Mouse (Mus musculus) adrenal gland, postnatal 4 days (tissue): ENCODE measurements around the gene Cask. TPM values are rescaled to one million over a fixed set of nuclear protein-coding genes. Genes with fewer than 3 reads are reported as not detected.

Experiments used
- DNase-seq, 2 experiments: peaks; one replicate each; pipeline ENCODE4 v3.0.0; 2021 to 2022; ENCODE audit warnings: low spot score in 2 of 2, mixed read lengths in 2 of 2
- total RNA-seq, 2 experiments: library from RNA; stranded (reverse); gene quantifications; 2 replicates each; pipeline ENCODE4 v1.2.3; 2021

The Cask gene
- total RNA-seq, 2 experiments from 2014 or later: 47.6 to 48.8 TPM

DNA sequence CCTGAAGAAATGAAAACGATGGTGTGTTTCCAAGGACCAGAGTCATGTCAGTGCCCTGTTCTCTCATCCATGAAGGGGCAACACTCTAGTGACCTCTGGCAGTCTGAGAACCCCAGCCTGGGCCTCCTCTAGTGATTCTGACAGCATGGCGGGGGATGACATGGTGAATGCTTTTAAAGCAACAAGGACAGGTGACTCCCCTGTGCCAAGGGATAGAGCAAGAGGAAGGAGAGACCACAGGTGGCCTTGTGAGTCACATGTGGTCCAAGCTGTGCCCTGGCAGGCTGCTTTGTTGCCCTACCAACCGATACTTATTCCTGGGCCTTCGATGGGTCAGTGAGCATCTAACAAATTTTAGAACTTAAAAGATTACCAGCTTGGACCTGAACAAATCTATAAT is 330.6 kb downstream of the Cask start:
- no peak for DNase-seq

DNA sequence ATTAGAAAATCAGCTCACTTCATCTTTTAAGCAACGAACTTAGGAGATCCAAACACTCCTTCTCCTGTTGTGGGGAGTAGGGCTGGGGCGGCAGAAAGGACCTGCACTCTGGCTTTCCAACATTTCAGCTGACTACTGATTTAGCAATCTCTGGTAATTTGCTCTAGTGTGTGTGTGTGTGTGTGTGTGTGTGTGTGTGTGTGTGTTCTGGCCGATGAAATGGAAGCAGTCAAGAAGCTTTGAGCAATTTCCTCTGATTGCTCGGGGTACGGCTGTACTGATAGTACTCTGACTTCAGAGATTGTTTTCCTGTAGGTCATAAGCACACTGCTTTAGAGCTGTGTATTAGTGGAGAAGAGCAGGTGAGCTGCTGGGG is 331.8 kb downstream of the Cask start:
- DNase-seq: no peak

DNA sequence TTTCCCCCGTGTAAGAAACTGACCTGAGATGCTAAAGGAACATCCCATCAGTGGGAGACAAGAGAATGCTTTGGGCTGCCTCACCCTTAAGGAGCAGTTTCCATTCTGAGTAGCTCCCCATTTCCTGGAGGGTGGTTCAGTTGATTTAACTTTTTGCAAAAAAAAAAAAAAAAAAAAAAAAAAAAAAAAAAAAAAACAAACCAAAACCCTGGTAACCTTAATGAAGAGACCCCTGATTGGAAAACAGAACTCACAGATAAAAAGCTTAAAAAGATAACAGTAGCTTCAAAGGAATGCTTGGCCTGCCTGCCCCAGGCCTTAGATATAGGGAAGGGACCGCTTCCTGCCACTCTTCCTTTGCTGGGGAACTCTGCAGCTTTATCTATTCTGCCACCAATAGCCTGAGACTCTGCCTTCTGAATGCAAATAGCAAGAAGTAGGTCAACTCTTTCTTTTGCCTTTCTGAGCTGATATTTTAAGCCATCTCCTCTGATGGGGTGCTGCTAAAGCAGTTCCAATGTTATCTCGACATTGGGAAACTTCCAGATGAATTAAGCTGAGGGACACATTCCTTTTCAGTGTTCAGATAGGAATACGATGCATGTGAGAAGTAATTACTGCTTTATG is 332.3 kb downstream of the Cask start:
- no peak for DNase-seq

DNA sequence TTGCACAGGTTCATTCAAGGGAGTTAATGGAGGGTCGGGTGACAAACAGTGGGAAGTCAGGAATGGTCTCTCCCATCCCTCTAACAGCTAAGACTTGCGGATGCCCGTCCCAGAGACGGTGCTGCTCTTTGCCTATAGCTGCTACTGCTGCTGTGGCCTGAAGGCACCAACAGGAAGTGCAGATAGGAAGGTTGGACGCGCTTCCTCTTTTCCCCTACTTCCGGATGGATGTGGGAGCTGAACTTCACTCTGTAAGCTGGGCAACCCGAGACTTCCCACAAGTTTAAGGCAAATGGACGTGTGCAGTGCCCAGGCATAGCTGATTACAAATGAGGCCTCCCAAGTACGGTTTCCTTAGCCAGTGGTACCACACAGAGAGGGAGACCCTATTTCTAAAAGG is 333.1 kb downstream of the Cask start:
- DNase-seq: no peak

DNA sequence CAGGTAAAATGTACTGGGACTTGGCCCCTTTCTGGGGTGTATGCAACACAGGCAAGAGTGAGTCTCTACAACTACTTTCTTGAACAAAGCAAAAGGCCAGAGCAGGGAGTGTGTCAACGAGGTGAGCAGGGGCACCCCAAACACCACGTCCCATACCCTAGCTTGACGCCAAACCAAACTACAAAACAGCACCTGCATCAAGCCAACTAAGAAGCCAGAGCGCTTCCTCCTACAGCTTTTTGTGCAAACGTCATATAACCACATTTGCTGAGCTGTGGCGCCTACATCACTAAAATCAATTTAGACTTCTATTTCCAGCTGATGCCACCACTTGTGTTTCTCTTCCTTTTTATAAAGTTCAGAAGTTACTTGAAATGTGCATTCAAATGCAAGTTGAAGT is 334.7 kb downstream of the Cask start:
- no peak for DNase-seq

DNA sequence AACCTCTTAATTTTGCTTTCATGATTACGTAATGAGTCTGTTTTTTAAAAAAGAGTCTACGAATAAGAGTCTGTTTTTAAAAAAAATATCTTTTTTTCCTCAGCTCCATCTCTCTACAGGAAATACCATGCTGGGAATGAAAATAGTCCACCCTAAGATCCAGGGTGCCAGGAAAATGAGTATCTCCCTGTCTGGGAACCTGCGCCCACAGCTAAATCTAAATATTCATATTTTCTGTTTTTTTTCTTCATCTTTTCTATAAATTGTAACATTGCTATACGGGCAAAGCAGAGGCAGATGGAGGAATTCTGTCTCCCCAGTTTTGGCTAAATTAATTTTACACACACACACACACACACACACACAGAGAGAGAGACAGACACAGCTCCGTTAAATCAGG is 337.3 kb downstream of the Cask start:
- no peak for DNase-seq

DNA sequence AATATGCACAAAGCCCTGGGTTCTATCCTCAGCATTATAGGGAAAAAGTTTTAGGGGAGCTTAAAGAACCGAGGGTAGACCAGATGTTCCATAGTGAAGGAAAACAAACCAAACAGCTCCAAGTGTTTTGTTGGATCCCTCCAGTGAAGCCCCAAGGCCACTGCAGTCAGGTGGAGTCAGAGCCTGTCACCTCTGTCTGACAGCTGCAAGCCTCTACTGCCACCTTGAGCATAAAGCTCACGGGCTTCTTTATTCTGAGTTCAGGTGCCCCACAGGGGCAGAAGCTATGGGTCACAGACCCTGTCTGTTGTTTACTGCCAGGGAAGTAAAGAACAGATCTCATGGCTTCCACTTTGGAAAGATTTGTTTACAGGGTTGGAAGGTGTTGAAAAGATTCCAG is 338.0 kb downstream of the Cask start:
- DNase-seq: no peak

DNA sequence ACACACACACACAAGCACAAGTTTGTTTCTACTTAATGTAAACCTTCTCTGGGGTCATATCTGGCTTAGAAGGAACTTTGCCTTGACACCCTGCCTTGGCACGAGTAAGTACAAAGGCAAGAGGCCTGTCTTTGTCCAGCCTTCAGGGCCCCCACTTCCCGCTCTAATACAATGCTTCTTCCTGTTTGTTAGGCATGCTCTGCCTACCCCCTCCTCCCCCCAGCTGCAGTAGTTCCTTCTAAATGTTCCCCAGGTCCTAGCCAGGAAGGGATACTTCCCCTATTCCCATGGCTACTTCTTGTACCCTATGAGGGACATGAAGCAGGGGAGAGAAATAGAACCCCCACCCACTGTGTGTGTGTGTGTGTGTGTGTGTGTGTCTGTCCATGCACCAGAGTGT is 344.8 kb downstream of the Cask start:
- DNase-seq: no peak

DNA sequence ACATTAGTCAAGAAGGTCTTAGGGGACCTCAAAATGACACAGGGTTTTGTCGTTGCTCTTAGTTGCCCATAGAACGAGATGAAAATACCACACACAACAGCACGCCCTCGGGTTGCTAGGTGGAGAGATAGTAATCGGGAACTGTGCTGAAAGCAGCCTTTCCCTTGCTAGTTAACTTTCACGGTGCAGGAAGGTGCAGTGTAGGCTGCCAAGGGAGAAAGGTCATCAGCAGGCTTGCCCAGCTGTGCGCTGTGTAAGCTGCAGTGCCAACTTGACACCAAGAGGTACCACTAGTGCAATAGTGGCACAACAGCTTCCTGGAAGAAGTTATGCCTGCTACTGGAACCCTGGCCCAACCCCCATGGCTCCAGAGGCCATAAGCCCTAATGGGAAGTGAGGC is 346.8 kb downstream of the Cask start:
- no peak for DNase-seq

DNA sequence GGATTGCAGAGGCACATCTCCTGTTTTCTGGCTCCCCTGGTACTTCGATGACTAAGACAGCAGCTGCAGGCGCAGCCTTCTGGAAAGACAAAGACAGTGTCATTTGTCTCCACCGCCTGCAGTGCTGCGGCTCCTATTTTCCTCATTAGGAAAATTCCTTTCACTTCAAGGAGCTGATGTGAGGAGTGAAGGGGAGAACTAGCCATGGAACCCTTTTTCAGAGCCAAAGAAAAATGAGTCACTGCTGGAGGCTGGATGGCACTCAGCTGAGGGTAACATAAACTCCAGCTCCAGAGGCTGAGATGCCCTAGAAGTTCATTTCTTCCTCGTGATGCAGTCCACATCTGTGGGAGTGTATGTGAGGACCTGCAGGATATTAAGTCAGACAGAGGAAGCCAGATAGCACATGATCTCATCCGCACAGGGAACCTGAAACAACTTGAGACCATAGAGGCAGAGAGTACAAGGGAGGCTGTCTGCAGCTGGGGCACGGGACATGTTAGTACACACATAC is 348.2 kb downstream of the Cask start:
- DNase-seq: no peak

DNA sequence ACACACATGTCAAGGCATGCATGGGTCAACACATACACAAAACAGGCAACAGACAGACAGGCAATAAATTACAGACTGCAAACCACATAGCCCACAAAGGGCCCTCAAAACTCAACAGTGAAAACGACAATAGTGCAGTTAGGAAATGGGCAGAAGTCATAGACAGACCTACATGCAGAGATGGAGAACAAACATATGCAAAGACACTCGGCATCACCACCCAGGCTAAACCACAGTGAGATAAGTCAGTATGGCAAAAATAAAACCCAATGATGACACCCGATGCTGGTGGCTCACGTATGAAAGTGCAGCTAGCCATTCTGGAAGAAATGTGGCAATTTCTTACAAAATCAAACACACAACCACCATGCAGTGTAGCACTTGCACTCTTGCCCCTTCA is 350.9 kb downstream of the Cask start:
- no peak for DNase-seq

DNA sequence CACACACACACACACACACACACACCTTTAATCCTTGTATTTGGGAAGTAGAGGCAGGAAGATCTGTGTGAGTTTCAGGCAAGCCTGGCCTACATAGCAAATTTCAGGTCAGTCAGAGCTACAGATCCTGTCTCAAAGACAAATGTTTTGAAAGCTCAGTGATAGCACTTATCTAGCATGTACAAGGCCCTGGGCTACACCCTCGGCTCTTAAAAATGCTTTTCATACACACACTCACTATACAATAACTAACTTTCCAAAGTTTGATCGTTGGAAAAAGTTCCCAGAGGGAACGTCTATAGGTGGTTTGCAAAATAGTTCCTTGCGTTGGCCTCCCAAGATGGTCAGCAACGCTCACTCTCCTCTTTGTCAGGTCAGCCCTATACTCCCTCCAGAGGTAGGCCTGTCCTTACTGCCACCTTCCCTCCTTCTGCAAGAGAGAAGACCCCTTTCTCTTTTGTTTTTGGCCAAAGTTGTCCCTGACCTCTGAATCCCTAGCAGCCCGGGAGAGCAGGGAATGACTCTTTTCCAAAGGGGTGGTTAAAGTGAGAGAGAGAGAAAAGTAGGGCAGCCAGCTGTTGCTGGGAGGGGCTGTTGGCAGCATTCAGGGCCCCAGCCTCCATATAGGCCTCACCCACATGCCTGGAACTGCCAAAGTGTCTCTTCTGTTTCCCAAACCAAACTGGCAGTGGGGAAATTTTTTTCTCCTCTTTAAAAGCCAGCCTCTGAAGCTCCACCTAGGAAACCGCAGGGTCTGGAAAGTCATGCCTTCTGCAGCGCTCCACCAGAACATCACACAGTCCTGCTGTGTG is 356.1 kb downstream of the Cask start:
- DNase-seq: no peak

DNA sequence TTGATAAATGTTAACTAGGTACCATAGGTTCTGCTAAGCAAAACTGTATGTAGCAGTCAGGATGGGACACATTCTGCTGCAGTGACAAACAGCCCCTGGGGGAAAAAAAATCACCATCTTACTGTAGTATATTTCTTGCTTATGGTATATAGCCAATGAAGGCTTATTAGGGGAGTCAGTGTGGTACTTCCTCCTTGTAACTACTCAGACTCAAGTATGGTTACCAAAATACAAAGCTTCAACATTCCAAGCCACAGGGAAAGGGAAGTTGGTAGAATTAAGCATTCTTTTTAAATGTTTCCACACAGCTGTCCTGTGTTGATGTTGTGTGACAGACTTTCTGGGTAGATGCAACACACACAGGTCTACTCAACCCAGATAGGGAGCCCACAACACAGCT is 358.2 kb downstream of the Cask start:
- no peak for DNase-seq

DNA sequence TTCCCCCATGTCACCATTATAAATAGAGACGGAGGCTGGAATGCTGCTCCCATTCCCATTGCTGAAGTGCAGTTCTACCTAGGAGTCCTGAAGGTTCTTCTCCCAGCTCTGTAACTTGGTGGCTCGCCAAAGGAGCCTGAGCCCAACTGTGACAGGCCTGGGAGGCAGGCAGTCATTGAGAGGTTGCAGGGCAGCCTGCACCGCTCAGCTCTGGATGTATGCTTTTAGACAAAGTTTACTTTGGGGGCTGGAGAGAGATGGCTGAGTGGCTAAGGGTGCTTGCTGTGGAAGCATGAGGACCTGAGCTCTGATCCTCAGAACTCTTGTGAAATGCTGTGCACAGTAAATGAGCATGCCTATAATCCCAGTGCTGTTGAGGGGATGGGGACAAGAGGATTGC is 360.2 kb downstream of the Cask start:
- DNase-seq: no peak

DNA sequence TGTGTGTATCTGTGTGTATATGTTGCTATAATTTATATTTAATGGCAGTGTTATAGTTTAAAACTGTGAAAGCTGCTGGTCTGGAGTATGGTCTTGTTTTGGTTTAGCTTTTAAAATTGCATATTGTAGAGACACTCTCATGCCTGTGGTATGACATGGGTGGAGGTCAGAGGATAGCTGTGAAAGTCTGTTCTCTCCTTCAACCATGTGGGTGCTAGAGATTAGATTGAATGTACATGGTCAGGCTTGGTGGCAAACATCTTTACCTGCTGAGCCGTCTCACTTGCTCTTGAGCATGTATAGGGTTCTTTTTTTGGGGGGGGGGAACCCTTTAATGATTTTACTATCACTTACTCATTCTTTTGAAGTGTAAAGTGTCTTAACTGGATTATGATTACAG is 361.4 kb downstream of the Cask start:
- DNase-seq: no peak

DNA sequence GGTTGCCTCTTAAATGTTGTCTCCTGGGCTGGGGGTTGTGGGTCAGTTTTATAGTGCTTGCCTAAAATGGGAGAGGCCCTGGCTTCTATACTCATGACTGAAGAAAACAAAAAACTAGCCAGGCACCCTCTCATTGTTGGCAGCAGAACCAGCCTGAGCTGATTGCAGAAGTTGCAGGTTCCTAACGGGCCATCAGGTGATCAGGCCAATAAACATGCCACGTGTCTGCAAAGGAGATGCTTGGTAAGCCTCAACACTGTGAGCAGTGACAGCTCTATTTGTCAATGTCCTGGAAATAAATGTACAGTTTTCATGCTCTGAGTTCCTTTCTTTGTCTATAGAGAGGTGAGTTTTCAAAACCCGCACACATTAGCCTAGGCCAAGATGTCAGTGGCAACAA is 362.2 kb downstream of the Cask start:
- no peak for DNase-seq

DNA sequence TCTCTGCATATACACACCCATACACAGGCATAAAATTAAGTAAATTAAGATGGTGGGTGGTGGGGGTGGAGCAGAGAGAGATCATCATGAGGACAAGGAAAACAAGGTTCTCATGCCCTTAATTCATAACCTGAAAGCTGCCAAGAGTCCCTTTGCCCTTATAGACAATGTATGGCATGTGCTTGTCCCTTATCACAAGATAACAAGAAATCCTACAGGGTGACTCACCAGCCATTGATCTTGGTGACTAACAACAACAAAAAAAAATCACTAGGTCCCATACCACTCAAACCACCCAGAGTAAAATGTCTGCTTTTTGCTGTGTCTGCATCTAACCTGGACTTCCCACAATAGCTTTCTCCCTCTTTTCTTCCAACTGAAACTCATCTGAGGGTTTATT is 366.7 kb downstream of the Cask start:
- no peak for DNase-seq

DNA sequence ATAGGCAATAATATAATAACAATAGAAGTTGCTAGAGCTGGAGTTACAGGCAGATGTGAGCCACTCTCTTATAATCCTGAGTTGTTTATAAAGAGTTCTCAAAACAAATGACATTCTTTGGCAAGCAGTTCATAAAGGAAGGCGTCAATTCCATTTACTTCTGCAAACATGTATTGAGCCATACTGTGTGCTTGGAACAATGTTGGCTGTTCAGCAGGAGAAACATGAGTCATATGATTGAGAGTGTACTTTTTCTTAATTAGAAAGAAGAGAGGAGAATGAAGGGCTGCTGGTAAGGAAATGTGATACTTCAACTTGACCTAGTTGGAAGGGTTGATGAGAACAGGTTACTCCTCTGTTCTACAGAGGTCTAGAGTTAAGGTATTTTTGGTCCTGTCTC is 368.6 kb downstream of the Cask start:
- no peak for DNase-seq

DNA sequence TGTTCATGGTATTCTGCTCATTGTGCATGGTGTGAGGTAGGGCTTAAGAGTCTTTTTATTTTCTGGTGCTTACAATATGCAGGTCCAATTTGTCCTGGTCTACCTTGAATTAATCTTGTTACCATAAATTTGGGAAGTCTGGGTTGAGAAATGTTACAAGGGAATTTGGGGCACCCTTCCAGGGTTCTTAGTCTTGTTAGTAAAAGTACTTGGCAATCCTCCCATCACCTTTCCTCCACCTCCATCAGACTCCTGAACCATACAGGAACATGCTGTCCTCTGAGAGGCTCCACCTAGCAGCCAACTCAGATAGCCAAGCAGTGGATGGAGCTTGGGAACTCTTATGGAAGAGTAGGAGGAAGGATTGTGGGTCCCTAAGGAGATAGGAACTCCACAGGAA is 371.6 kb downstream of the Cask start:
- DNase-seq: no peak

DNA sequence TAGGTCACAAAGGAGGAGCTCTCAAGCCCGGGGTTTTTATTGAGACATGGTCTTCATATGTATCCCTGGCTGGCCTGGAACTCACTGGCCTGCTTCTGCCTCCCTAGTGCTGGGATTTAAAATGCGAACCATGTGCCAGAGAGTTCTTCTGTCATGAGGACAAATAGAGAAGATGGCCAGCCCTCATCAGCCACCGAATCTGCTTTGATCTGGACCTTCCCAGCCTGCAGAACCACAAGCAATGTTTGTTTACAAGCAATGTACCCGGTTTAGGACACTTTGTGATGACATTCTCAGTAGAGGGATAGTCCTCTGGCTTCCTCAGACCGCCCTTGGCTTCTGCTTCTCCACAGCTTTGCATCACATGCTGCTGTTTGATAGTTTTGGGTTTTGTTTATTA is 372.9 kb downstream of the Cask start:
- DNase-seq: no peak

DNA sequence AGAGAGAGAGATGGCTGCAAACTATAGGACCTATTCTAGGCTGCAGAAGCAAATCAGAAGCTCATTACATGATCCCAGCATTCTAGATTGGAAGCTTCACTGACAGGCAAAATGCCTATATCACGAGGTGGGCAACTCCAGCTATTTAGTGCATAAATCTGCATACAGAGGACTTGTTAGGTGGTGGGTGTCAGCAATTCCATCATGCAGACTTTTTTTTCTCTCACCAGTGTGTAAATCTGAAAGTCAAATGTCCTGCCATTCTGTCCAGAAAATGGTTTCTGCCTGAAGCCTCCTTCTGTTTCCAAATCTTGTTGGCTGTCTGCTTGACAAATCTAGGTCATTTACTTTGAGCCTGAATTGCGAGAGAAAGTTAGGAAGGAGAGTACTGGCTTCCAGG is 373.6 kb downstream of the Cask start:
- DNase-seq: no peak

DNA sequence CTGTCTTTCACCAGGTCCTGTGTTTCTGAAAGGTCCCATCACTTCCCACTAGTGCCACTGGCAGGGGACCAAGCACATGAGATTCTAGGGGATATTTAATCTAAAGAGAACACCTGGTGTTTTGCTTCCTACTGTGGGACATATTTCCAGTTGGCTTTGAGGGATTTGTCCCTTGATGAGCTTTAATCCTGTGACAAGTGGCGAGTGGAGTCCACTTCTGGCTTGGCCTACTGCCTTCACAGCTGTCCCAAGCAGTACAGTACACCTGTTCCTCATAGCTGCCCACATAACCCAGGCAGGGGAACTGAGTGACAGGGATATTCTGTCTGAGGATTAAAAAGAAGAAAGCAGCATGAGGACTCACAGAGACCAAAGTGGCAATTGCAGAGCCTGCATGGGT is 375.8 kb downstream of the Cask start:
- DNase-seq: no peak

DNA sequence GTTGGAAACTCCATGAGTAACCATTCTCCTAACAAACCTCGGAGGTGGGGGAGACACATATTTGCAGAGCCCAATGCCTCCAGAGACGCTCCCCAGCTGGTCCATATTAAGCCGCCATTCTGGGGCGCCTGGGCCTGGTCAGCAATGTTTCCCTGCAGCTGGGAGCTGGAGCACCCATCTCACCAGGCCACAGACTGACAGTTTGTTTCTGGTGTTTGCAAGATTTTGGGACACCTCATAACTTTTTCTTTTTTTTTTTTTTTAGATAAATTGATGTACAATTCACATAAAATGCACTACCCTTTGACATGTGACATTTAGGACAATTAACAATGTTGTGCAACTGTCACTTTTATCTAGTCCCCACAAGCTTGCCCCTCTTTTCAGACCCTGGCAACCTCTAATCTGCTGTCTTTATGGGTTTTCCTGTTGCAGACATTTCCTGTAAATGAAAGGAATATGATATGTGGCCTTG is 378.4 kb downstream of the Cask start:
- no peak for DNase-seq
